Mouse (Mus musculus) hindbrain, postnatal 0 days (tissue): Measurements from ENCODE around the gene Clic1. TPM values are rescaled to one million over a fixed set of nuclear protein-coding genes. Genes with fewer than 3 reads are reported as not detected.
A peak's percentile ranks its signal among the peaks of the same experiment; 100 is the strongest.

Experiments used
- ATAC-seq: fragments of 200-750 bp; cut with Nextera tagmentation; 2 replicates; pipeline ENCODE4 v1.8.0; 2017; ENCODE audit warnings: mild to moderate bottlenecking, moderate TSS enrichment, moderate library complexity
- DNase-seq: peaks from one replicate; pipeline ENCODE4 v3.0.0-alpha.2; 2015; ENCODE audit warnings: low spot score
- H3K27ac ChIP-seq: fragments of 300-500 bp; sonication (generic); 2 replicates; pipeline ENCODE4 v1.5.1; 2014; ENCODE audit warnings: mild to moderate bottlenecking
- H3K27me3 ChIP-seq: fragments of 300-500 bp; sonication (generic); 2 replicates; pipeline ENCODE4 v1.6.1; 2014; ENCODE audit warnings: low read length, mixed read lengths; ENCODE audit not compliant: insufficient read depth
- H3K36me3 ChIP-seq: fragments of 300-500 bp; sonication (generic); 2 replicates; pipeline ENCODE4 v1.6.1; 2014; ENCODE audit warnings: low read length, mixed read lengths; ENCODE audit not compliant: insufficient read depth
- H3K4me1 ChIP-seq: fragments of 300-500 bp; sonication (generic); 2 replicates; pipeline ENCODE4 v1.6.1; 2014; ENCODE audit warnings: antibody characterized with exemption, low read length, mixed read lengths; ENCODE audit not compliant: insufficient read depth
- H3K4me2 ChIP-seq: fragments of 300-500 bp; sonication (generic); 2 replicates; pipeline ENCODE4 v1.6.1; 2014; ENCODE audit warnings: low read depth, mild to moderate bottlenecking, low read length, moderate library complexity, mixed read lengths
- H3K4me3 ChIP-seq: fragments of 300-500 bp; sonication (generic); 2 replicates; pipeline ENCODE4 v1.5.1; 2014; ENCODE audit warnings: low read length
- H3K9ac ChIP-seq: fragments of 300-500 bp; sonication (generic); replicated peaks from 2 replicates; pipeline ENCODE4 v1.6.1; 2014; ENCODE audit warnings: mild to moderate bottlenecking, low read length, moderate library complexity, mixed read lengths
- H3K9me3 ChIP-seq: fragments of 300-500 bp; sonication (generic); 2 replicates; pipeline ENCODE4 v1.6.1; 2016; ENCODE audit warnings: low read length, mixed read lengths
- CTCF ChIP-seq: IDR thresholded peaks from 2 replicates; pipeline ENCODE4 v1.5.1; 2016; ENCODE audit warnings: antibody characterized with exemption, control low read depth, low read depth
- WGBS: fragments of 180-500 bp; shearing (Covaris S2); extraction: QIAGEN DNeasy Blood & Tissue Kit; methylation state at CpG from one replicate; pipeline ENCODE4 v1.1.7; 2014; 5-methylcytosine and 5-hydroxymethylcytosine counted together
- polyA plus RNA-seq: library from polyadenylated mRNA; unstranded; fragments of >200 nt; fragmentation: Nextera tagmentation; extraction: Ambion mirVana; gene quantifications from 2 replicates; pipeline ENCODE4 v1.2.1, GENCODE M21; 2015
- total RNA-seq: library from RNA; depleted of rRNA; stranded (reverse); fragments of >200 nt; gene quantifications from 2 replicates; pipeline ENCODE4 v1.2.3, GENCODE M21; 2014

The Clic1 gene
- total and polyA plus RNA-seq, 2 experiments from 2014 or later = 59.5 to 81.9 TPM

- H3K36me3 ChIP-seq = peaks cover 62% of the 10 kb centered on the region
- 83% methylated on average over 6 of the region's 6 CpGs for WGBS
Measured at GRCm38 (mm10) chr17:35013221-35013620, 36.5 kb upstream of the Clic1 start.

GRCm38 (mm10) chr17:35015296-35015695, 34.5 kb upstream of the Clic1 start:
- H3K36me3 ChIP-seq = peaks cover 53% of the 10 kb centered on the region

More at GRCm38 (mm10) chr17:35013221-35013620, 36.5 kb upstream of the Clic1 start:
- Histone ChIP-seq H3K4me2 (no peak overlapping the region), H3K4me3 (no peak overlapping the region), H3K9me3 (no peaks in the 10 kb centered on the region), H3K27me3 (no peaks in the 10 kb centered on the region), H3K4me1 (no peaks in the 10 kb centered on the region), H3K9ac (no peak overlapping the region), H3K27ac (no peak overlapping the region)
- no peak for ATAC-seq
- TF ChIP-seq CTCF = no peak
- no peak for DNase-seq

DNA sequence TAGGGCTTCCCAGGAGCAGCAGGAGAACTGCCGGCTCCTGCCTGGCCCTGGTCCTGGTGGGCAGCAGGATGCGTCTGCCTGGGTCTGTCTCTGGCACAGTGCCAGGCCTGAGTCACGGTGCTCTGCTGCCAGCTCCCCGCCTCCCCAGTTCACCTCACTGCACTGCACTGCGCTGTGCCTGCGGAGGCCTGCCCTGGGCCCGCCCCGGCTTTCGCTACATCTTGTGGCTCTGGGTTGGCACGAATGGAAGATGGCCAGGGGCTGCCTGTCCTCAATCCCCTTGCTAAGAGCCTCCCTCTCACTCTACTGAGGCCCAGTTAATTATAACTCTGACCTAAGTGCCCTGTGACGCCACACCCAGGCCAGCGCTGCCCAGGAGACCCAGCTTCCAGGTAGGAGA, 33.4 kb upstream of the Clic1 start, which contains the start of gene Vwa7:
Gene Vwa7 (plus strand): TSS at position 204 of the 400 bp plus-strand sequence.
- Histone ChIP-seq H3K27me3 (no peaks in the 10 kb centered on the region), H3K27ac (no peak within 1 kb of the TSS), H3K9ac (no peak within 1 kb of the TSS), H3K4me1 (peaks cover 1% of the 10 kb centered on the region), H3K36me3 (peaks cover 43% of the 10 kb centered on the region), H3K4me2 (no peak within 1 kb of the TSS), H3K4me3 (no peak within 1 kb of the TSS), H3K9me3 (no peaks in the 10 kb centered on the region)
- ATAC-seq = peak; percentile 59
- WGBS = 37% methylated on average over 12 of the region's 12 CpGs
- no peak for TF ChIP-seq CTCF
- DNase-seq = peak; percentile 78

More at GRCm38 (mm10) chr17:35015296-35015695, 34.5 kb upstream of the Clic1 start:
- H3K27me3 ChIP-seq = no peaks in the 10 kb centered on the region
- no peaks in the 10 kb centered on the region for H3K4me1 ChIP-seq
- 93% methylated on average over 16 of the region's 16 CpGs for WGBS
- ATAC-seq = no peak
- TF ChIP-seq CTCF = no peak
- DNase-seq = no peak
- H3K9me3 ChIP-seq = no peaks in the 10 kb centered on the region
- H3K4me3 ChIP-seq = no peak overlapping the region
- no peak overlapping the region for H3K27ac ChIP-seq
- H3K9ac ChIP-seq = no peak overlapping the region
- no peak overlapping the region for H3K4me2 ChIP-seq

- Histone ChIP-seq H3K4me3 (no peak overlapping the region), H3K27me3 (no peaks in the 10 kb centered on the region), H3K27ac (no peak overlapping the region), H3K4me1 (peaks cover 6% of the 10 kb centered on the region), H3K4me2 (no peak overlapping the region), H3K9me3 (no peaks in the 10 kb centered on the region), H3K9ac (no peak overlapping the region), H3K36me3 (peaks cover 36% of the 10 kb centered on the region)
- TF ChIP-seq CTCF = no peak
- DNase-seq (no peak), ATAC-seq (no peak)
- 70% methylated on average over 10 of the region's 10 CpGs for WGBS
Measured at GRCm38 (mm10) chr17:35016791-35017705, 32.7 kb upstream of the Clic1 start.

DNA sequence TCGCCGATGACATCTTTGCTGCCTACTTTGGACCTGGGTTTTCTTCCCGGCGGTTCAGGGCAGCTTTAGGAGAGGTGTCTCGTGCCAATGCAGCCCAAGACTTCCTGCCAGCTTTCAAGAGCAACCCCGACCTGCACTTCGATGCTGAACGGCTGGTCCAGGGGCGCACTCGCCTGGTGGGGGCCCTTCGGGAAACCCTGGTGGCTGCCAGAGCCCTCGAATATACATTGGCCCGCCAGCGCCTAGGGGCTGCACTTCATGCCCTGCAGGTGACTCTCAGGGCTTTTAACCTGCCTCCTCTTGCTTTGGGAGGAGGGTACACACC, 32.1 kb upstream of the Clic1 start:
- Histone ChIP-seq H3K27ac (no peak overlapping the region), H3K9me3 (no peaks in the 10 kb centered on the region), H3K9ac (no peak overlapping the region), H3K4me2 (no peak overlapping the region), H3K4me1 (peaks cover 6% of the 10 kb centered on the region), H3K4me3 (no peak overlapping the region), H3K27me3 (no peaks in the 10 kb centered on the region), H3K36me3 (peaks cover 30% of the 10 kb centered on the region)
- WGBS = 76% methylated on average over 14 of the region's 14 CpGs
- ATAC-seq (no peak), DNase-seq (no peak)
- TF ChIP-seq CTCF = no peak

DNA sequence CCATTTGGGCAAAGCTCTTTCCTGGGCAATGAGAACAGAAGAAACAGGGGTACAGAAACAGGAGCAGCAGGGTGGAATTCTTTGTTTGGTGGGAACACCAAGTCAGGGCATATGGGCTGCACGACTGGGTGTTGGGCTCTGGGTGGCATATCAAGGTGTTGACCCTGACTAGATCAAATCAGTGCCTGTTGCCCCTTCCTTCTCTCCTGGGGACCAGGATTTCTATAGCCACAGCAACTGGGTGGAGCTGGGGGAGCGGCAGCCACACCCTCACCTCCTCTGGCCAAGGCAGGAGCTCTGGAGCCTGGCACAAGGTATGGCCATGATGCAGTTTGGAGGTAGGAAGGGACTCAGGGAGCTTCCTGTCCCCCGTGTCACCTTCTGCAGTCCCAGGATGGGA, 31.6 kb upstream of the Clic1 start:
- ATAC-seq = no peak
- WGBS = 88% methylated on average over 3 of the region's 3 CpGs
- DNase-seq = no peak
- Histone ChIP-seq H3K9ac (no peak overlapping the region), H3K4me2 (no peak overlapping the region), H3K36me3 (peaks cover 28% of the 10 kb centered on the region), H3K4me3 (no peak overlapping the region), H3K9me3 (no peaks in the 10 kb centered on the region), H3K27ac (no peak overlapping the region), H3K27me3 (no peaks in the 10 kb centered on the region), H3K4me1 (peaks cover 6% of the 10 kb centered on the region)
- no peak for TF ChIP-seq CTCF

GRCm38 (mm10) chr17:35019894-35020293, 29.9 kb upstream of the Clic1 start:
- H3K27ac ChIP-seq = no peak overlapping the region
- no peaks in the 10 kb centered on the region for H3K9me3 ChIP-seq
- WGBS = 75% methylated on average over 11 of the region's 11 CpGs
- H3K27me3 ChIP-seq = no peaks in the 10 kb centered on the region
- peaks cover 12% of the 10 kb centered on the region; the same call in 1 of the 2 replicates for H3K36me3 ChIP-seq
- TF ChIP-seq CTCF = no peak
- H3K4me3 ChIP-seq = no peak overlapping the region
- peaks cover 6% of the 10 kb centered on the region for H3K4me1 ChIP-seq
- H3K9ac ChIP-seq = no peak overlapping the region
- H3K4me2 ChIP-seq = no peak overlapping the region
- no peak for DNase-seq
- no peak for ATAC-seq
